26 mouse cellular contexts compared by ENCODE assay signal in the genomic region with DNA sequence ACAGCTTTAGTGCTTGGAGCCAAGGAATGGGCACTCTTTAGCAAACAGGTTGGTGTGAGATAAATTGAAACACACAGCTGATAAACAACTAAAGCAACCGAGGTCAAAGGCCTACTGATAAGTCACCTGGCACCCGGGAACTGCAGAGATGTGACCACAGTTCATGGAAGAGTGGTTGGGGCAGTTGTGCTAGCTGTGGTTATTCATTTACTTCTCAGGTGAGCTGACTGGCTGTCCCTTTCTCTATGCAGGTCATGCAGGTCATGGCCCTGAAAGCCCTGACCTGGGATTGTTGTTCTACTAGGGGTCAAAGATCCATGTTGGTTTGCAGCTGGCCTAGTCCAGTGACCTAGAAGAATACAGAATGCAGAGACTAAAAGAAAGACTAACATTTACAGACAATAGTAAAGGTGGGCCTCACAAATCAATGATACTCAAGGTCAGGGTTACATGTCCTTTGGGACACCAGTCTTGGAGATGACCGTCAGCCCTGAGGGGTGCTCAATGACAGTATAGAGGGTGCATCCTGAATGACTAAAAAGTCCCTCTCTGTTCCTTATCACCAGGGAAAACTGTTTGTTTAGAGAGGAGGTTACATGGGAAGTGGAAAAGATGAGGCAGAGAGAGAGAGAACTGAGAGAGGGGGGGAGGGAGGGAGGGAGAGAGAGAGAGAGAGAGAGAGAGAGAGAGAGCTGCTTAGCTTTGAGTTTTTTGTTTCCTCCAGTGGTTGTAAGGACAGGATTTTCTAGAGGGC. TPM values are rescaled to one million over a fixed set of nuclear protein-coding genes. Genes with fewer than 3 reads are reported as not detected.
A peak's percentile ranks its signal among the peaks of the same experiment; 100 is the strongest.
DNase-seq lines count a peak whose midpoint lies in the region; ATAC-seq and TF ChIP-seq lines count a peak whose summit lies in the region.
"Had no signal": no experiment of that assay in that cellular context is flagged by ENCODE, and none has a peak within 500 bp of the region (broad histone marks: within the 10 kb centered on the region; RNA-seq: fewer than 3 reads in every experiment).

No protein-coding gene starts in this region.

- no peak for TF ChIP-seq CTCF in small intestine, adult 2 months (IDR thresholded peaks at IDR 0.05; ENCODE audit: extremely low read depth, insufficient read length, insufficient replicate concordance, low read depth, low read length)
- TF ChIP-seq CTCF in forebrain, postnatal 0 days (IDR thresholded peaks at IDR 0.05; ENCODE audit: low read depth): no peak

- TF ChIP-seq POLR2A in small intestine, adult 2 months (IDR thresholded peaks at IDR 0.05; ENCODE audit: low read depth, low read length): no peak

- no peaks in the 10 kb centered on the region for H3K36me3 ChIP-seq in intestine, embryonic 15.5 days
- no peaks in the 10 kb centered on the region for H3K36me3 ChIP-seq in liver, embryonic 11.5 days (ENCODE audit: control insufficient read depth, insufficient read depth, low read length)
- no peaks in the 10 kb centered on the region for H3K36me3 ChIP-seq in small intestine, adult 2 months (ENCODE audit: control insufficient read depth, insufficient read depth, low read length)
- no peaks in the 10 kb centered on the region for H3K36me3 ChIP-seq in forebrain, postnatal 0 days (ENCODE audit: insufficient read depth)
- H3K36me3 ChIP-seq: embryonic facial prominence, embryonic 10.5 days; heart, embryonic 13.5 days; limb, embryonic 12.5 days; midbrain, embryonic 12.5 days; neural tube, embryonic 13.5 days had no signal

- H3K4me3 ChIP-seq in intestine, embryonic 15.5 days (replicated peaks): no peak overlapping the region
- H3K4me3 ChIP-seq in liver, embryonic 11.5 days (ENCODE audit: low read depth, low read length): no peak overlapping the region
- H3K4me3 ChIP-seq in small intestine, adult 2 months (ENCODE audit: low read depth, low read length): no peak overlapping the region
- H3K4me3 ChIP-seq in forebrain, postnatal 0 days (ENCODE audit: low read depth, low read length): no peak overlapping the region
- H3K4me3 ChIP-seq: embryonic facial prominence, embryonic 10.5 days; gastrocnemius, adult 2 months; heart, embryonic 13.5 days; limb, embryonic 12.5 days; midbrain, embryonic 12.5 days; neural tube, embryonic 13.5 days had no signal

- H3K9me3 ChIP-seq in intestine, embryonic 15.5 days: no peaks in the 10 kb centered on the region
- no peaks in the 10 kb centered on the region for H3K9me3 ChIP-seq in liver, embryonic 11.5 days (ENCODE audit: control insufficient read depth, low read length)
- no peaks in the 10 kb centered on the region for H3K9me3 ChIP-seq in forebrain, postnatal 0 days (ENCODE audit: low read length)
- H3K9me3 ChIP-seq: embryonic facial prominence, embryonic 10.5 days; heart, embryonic 13.5 days; limb, embryonic 12.5 days; midbrain, embryonic 12.5 days; neural tube, embryonic 13.5 days had no signal

- H3K27me3 ChIP-seq in intestine, embryonic 15.5 days (replicated peaks): no peaks in the 10 kb centered on the region
- H3K27me3 ChIP-seq in liver, embryonic 11.5 days (replicated peaks; ENCODE audit: control insufficient read depth, insufficient read depth, low read length): no peaks in the 10 kb centered on the region
- no peaks in the 10 kb centered on the region for H3K27me3 ChIP-seq in small intestine, adult 2 months (ENCODE audit: control insufficient read depth, insufficient read depth, low read length)
- H3K27me3 ChIP-seq in forebrain, postnatal 0 days (ENCODE audit: insufficient read depth, low read length): no peaks in the 10 kb centered on the region
- H3K27me3 ChIP-seq: heart, embryonic 13.5 days; limb, embryonic 12.5 days; midbrain, embryonic 12.5 days; neural tube, embryonic 13.5 days had no signal

- peak; percentile 92 for ATAC-seq in intestine, embryonic 15.5 days
- ATAC-seq in liver, embryonic 11.5 days (replicated peaks; ENCODE audit: low FRiP score): peak; percentile 80
- no peak for ATAC-seq in forebrain, postnatal 0 days

- no peak overlapping the region for H3K27ac ChIP-seq in intestine, embryonic 15.5 days
- H3K27ac ChIP-seq in liver, embryonic 11.5 days (ENCODE audit: low read depth, low read length): peak overlapping the region; percentile 67; the same call in 1 of the 2 replicates
- peak overlapping the region; percentile 74 for H3K27ac ChIP-seq in small intestine, adult 2 months (ENCODE audit: insufficient read depth, low read depth, low read length)
- H3K27ac ChIP-seq in forebrain, postnatal 0 days (ENCODE audit: low read depth, low read length): no peak overlapping the region
- H3K27ac ChIP-seq: embryonic facial prominence, embryonic 10.5 days; gastrocnemius, adult 2 months; heart, embryonic 13.5 days; hindbrain, embryonic 14.5 days; limb, embryonic 12.5 days; midbrain, embryonic 12.5 days; neural tube, embryonic 13.5 days had no signal

- WGBS in intestine, embryonic 15.5 days: 48% methylated on average over 3 of the region's 3 CpGs
- 66% methylated on average over 3 of the region's 3 CpGs for WGBS in liver, embryonic 11.5 days
- 27% methylated on average over 3 of the region's 3 CpGs for WGBS in small intestine, adult 2 months
- 89% methylated on average over 3 of the region's 3 CpGs for WGBS in forebrain, postnatal 0 days

- DNase-seq in kidney, adult 9 months: peak; percentile 59
- no peak for DNase-seq in liver, embryonic 11.5 days (ENCODE audit: low spot score)
- DNase-seq in forebrain, postnatal 0 days: no peak
- no peak for DNase-seq in layer of hippocampus, adult 18-20 months (ENCODE audit: low spot score in 2 of 2)
- no peak for DNase-seq in gastrocnemius, postnatal 4 days (ENCODE audit: low spot score in 2 of 2)
- no peak for DNase-seq in lung, postnatal 36 days
- DNase-seq: B cell, adult 2 months; cerebellum, adult 2 months; gastrocnemius, adult 2 months; right cerebral cortex, postnatal 14 days; thymus, postnatal 14 days had no signal

- H3K4me1 ChIP-seq in intestine, embryonic 15.5 days (replicated peaks): no peaks in the 10 kb centered on the region
- H3K4me1 ChIP-seq in liver, embryonic 11.5 days (replicated peaks; ENCODE audit: control insufficient read depth, insufficient read depth, low read length): no peaks in the 10 kb centered on the region
- peaks cover 17% of the 10 kb centered on the region; the same call in 1 of the 2 replicates for H3K4me1 ChIP-seq in small intestine, adult 2 months (ENCODE audit: control insufficient read depth, insufficient read depth, insufficient read length, low read length)
- no peaks in the 10 kb centered on the region for H3K4me1 ChIP-seq in forebrain, postnatal 0 days (ENCODE audit: insufficient read depth)
- H3K4me1 ChIP-seq: embryonic facial prominence, embryonic 10.5 days; limb, embryonic 12.5 days; midbrain, embryonic 12.5 days; neural tube, embryonic 13.5 days had no signal

- H3K9ac ChIP-seq in intestine, embryonic 15.5 days: no peak overlapping the region
- H3K9ac ChIP-seq in liver, embryonic 11.5 days (ENCODE audit: low read depth, low read length): no peak overlapping the region
- no peak overlapping the region for H3K9ac ChIP-seq in forebrain, postnatal 0 days
- H3K9ac ChIP-seq: heart, embryonic 13.5 days; hindbrain, embryonic 14.5 days; limb, embryonic 12.5 days; midbrain, embryonic 12.5 days; neural tube, embryonic 13.5 days had no signal

- H3K4me2 ChIP-seq in intestine, embryonic 15.5 days (replicated peaks): no peak overlapping the region
- no peak overlapping the region for H3K4me2 ChIP-seq in liver, embryonic 11.5 days
- no peak overlapping the region for H3K4me2 ChIP-seq in forebrain, postnatal 0 days (ENCODE audit: low read depth)
- H3K4me2 ChIP-seq: heart, embryonic 13.5 days; hindbrain, embryonic 14.5 days; limb, embryonic 12.5 days; midbrain, embryonic 12.5 days; neural tube, embryonic 13.5 days had no signal

RNA-seq across cellular contexts. Expression of a gene that starts 6.0 kb away (rescaled TPM):
- polyA plus RNA-seq in intestine, embryonic 15.5 days (2015; fragmentation: Nextera tagmentation; extraction: Ambion mirVana): 0.36 and 0.37 TPM in 2 replicates
- 0.05 TPM in 1 of 2 replicates, not detected in the other for polyA plus RNA-seq in liver, embryonic 11.5 days (2014; fragmentation: Nextera tagmentation; extraction: Ambion mirVana)
- 0.34 and 0.60 TPM in 2 replicates for polyA plus RNA-seq in small intestine, adult 2 months (2012; rRNA removed)
- under 0.01 TPM in 1 of 2 replicates, not detected in the other for total RNA-seq in forebrain, postnatal 0 days (2014; rRNA removed)
- polyA plus RNA-seq in forebrain, postnatal 0 days (2015; fragmentation: Nextera tagmentation; extraction: Ambion mirVana): not detected in 2 replicates
- total RNA-seq in layer of hippocampus, adult 18-20 months (2021): not detected
- under 1 TPM in 1 of 2 experiments, not detected in 1; 0.05 TPM for total RNA-seq in gastrocnemius, postnatal 4 days (2021)
- total RNA-seq: gastrocnemius, adult 2 months; layer of hippocampus, postnatal 10 days had no signal
- polyA plus RNA-seq: cerebellum, adult 2 months; embryonic facial prominence, embryonic 10.5 days; forebrain, embryonic 11.5 days; heart, embryonic 13.5 days; hindbrain, embryonic 14.5 days; intestine, embryonic 14.5 days; limb, embryonic 12.5 days; midbrain, embryonic 12.5 days; neural tube, embryonic 13.5 days had no signal

RNA-seq across cellular contexts. Expression of a gene that starts 43.9 kb away (rescaled TPM):
- 1.7 and 2.7 TPM in 2 replicates for polyA plus RNA-seq in intestine, embryonic 15.5 days (2015; fragmentation: Nextera tagmentation; extraction: Ambion mirVana)
- polyA plus RNA-seq in liver, embryonic 11.5 days (2014; fragmentation: Nextera tagmentation; extraction: Ambion mirVana): 1.0 and 1.2 TPM in 2 replicates
- not detected in 2 replicates for polyA plus RNA-seq in small intestine, adult 2 months (2012; rRNA removed)
- total RNA-seq in forebrain, postnatal 0 days (2014; rRNA removed): 0.10 and 0.15 TPM in 2 replicates
- 0.05 and 0.10 TPM in 2 replicates for polyA plus RNA-seq in forebrain, postnatal 0 days (2015; fragmentation: Nextera tagmentation; extraction: Ambion mirVana)
- total RNA-seq in layer of hippocampus, adult 18-20 months (2021): not detected
- total RNA-seq in gastrocnemius, postnatal 4 days (2021): under 1 TPM in 1 of 2 experiments, not detected in 1; 0.23 TPM
- total RNA-seq: gastrocnemius, adult 2 months; granulocyte monocyte progenitor cell, adult 5-6 weeks; heart, postnatal 25 days; megakaryocyte progenitor cell, adult 5-6 weeks had no signal
- polyA plus RNA-seq: cerebellum, adult 2 months; embryonic facial prominence, embryonic 10.5 days; forebrain, embryonic 11.5 days; intestine, embryonic 14.5 days; limb, embryonic 12.5 days; midbrain, embryonic 12.5 days; neural tube, embryonic 13.5 days; spleen, adult 2 months had no signal

Comparison
In these comparisons a context has a peak if more than half of its experiments do, and no peak if none do; other contexts are left out.
1. H3K27ac ChIP-seq: peak in liver, embryonic 11.5 days (single experiment) and small intestine, adult 2 months (single experiment); none in intestine, embryonic 15.5 days (single experiment) and forebrain, postnatal 0 days (single experiment).